Mouse (Mus musculus) small intestine, adult 2 months (tissue): ENCODE measurements at regions not wholly inside any gene's neighbourhood (a gene's known extent, or its start where the extent isn't known, plus 50 kb on each side); places are given as distances from the start of the nearest gene placed in this dataset.

Source experiments
- H3K27ac ChIP-seq: fragments of 200-500 bp; 2 replicates; pipeline ENCODE4 v1.5.1; 2012; ENCODE audit warnings: low read depth, low read length, control low read depth, inconsistent platforms; ENCODE audit not compliant: insufficient read depth
- H3K27me3 ChIP-seq: fragments of 200-500 bp; 2 replicates; pipeline ENCODE4 v1.6.1; 2012; ENCODE audit warnings: mild to moderate bottlenecking, moderate library complexity, low read length, inconsistent platforms; ENCODE audit not compliant: control insufficient read depth, insufficient read depth
- H3K36me3 ChIP-seq: fragments of 200-500 bp; 2 replicates; pipeline ENCODE4 v1.6.1; 2012; ENCODE audit warnings: mild to moderate bottlenecking, low read length, control low read depth, inconsistent platforms; ENCODE audit not compliant: control insufficient read depth, insufficient read depth
- H3K4me1 ChIP-seq: fragments of 200-500 bp; 2 replicates; pipeline ENCODE4 v1.6.1; 2012; ENCODE audit warnings: low read length, inconsistent platforms, mixed read lengths; ENCODE audit not compliant: control insufficient read depth, insufficient read depth, insufficient read length
- H3K4me3 ChIP-seq: fragments of 200-500 bp; 2 replicates; pipeline ENCODE4 v1.5.1; 2012; ENCODE audit warnings: low read depth, mild to moderate bottlenecking, control low read depth, inconsistent platforms, low read length, moderate library complexity
- CTCF ChIP-seq: fragments of 200-500 bp; IDR thresholded peaks from 2 replicates; pipeline ENCODE4 v1.5.1; 2012; ENCODE audit warnings: low read depth, mild to moderate bottlenecking, control low read depth, inconsistent platforms, low read length, moderate library complexity, mixed read lengths; ENCODE audit not compliant: insufficient replicate concordance, insufficient read length; ENCODE audit errors: extremely low read depth
- POLR2A ChIP-seq: fragments of 200-500 bp; IDR thresholded peaks from 2 replicates; pipeline ENCODE4 v1.6.1; 2012; ENCODE audit warnings: low read depth, mild to moderate bottlenecking, control low read depth, inconsistent platforms, low read length, moderate library complexity
- WGBS: fragments of 180-500 bp; shearing (Covaris S2); methylation state at CpG from one replicate; pipeline ENCODE4 v1.1.7; 2018; 5-methylcytosine and 5-hydroxymethylcytosine counted together

DNA sequence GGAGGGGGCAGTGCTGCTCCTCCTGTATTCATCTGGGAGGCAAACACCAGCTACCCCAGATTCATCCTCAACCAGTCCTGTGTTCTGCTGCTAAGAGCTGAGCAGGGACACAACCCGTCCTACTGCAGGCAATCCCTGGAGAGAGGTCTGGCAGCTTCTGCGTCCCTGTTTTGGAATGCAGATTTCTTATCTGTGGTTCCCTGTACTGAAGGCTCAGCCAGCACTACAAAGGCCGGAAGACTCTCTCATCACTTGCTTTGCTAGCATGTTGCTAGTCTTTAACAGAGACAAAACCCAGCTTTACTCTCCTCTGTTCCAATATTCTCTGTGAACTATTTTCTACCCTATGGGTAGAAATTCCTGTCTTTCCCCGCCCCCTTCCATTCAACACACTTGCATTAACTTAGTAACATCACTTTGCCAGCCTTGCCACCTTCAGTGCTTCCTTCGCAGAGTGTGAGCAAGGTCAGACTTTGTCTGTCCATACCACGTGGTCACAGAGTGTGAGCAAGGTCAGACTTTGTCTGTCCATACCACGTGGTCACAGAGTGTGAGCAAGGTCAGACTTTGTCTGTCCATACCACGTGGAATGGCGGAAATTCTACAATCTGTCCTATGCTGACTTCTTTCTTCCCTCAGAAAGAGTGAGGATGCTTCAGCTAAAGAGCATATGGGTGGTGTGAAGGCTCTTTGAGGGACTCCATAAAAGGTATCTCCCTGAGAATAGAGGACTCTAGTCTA lies 98.9 kb upstream of the Rgs17 start:
- H3K36me3 ChIP-seq: no peaks in the 10 kb centered on the region
- H3K4me3 ChIP-seq: no peak overlapping the region
- WGBS: 48% methylated on average over 9 of the region's 9 CpGs
- no peak overlapping the region for H3K27ac ChIP-seq
- TF ChIP-seq POLR2A (no peak), CTCF (no peak)
- H3K4me1 ChIP-seq: no peaks in the 10 kb centered on the region
- no peaks in the 10 kb centered on the region for H3K27me3 ChIP-seq

- WGBS: 16% methylated on average over 4 of the region's 4 CpGs
- Histone ChIP-seq H3K4me3 (no peak overlapping the region), H3K27ac (no peak overlapping the region), H3K27me3 (no peaks in the 10 kb centered on the region), H3K36me3 (no peaks in the 10 kb centered on the region), H3K4me1 (no peaks in the 10 kb centered on the region)
- TF ChIP-seq CTCF: no peak
- TF ChIP-seq POLR2A: no peak
Measured at GRCm38 (mm10) chr10:6013743-6014142, 91.5 kb upstream of the Rgs17 start.

GRCm38 (mm10) chr10:6011541-6011940 lies 89.3 kb upstream of the Rgs17 start:
- H3K4me3 ChIP-seq: no peak overlapping the region
- no peak overlapping the region for H3K27ac ChIP-seq
- 51% methylated on average over 5 of the region's 5 CpGs for WGBS
- H3K27me3 ChIP-seq: no peaks in the 10 kb centered on the region
- H3K36me3 ChIP-seq: no peaks in the 10 kb centered on the region
- TF ChIP-seq POLR2A (no peak), CTCF (no peak)
- no peaks in the 10 kb centered on the region for H3K4me1 ChIP-seq

GRCm38 (mm10) chr10:6011029-6011428 lies 88.8 kb upstream of the Rgs17 start:
- Histone ChIP-seq H3K36me3 (no peaks in the 10 kb centered on the region), H3K4me3 (no peak overlapping the region), H3K4me1 (no peaks in the 10 kb centered on the region), H3K27ac (no peak overlapping the region), H3K27me3 (no peaks in the 10 kb centered on the region)
- TF ChIP-seq CTCF (no peak), POLR2A (no peak)
- WGBS: 44% methylated on average over 5 of the region's 5 CpGs

DNA sequence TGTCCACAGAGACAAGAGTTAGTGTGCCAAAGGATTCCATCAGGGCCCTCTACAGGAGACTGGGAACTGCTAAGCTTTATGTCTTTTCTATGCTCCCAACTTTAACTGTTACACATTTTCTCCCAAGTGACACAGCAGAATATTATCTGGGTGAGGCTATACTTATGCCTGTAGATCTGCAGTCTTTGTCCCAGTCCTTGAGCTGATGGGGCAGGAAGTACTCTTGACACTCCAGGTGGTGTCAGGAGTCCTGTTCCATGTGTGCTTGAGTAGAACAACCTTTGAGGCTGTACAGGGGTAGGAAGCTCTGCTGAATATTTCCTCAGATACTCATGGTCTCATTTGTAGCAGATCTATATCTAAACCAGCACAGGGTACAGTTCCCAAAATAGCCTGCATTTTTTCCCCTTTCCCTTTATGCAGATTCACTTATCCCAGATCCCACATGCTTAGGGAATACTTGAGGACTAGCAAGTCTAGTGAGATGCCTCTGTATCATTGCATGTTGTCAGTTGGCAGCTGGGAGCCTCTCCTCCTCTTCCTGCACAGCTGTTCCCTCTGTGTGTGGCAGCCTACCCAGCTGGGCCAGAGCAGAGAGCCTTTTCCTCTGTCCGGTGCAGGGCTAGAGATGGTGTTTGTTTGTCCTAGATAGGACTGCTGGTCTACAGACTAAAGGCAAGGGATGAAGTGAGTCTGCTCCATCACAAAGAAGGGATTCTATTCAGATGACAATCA lies 85.2 kb upstream of the Rgs17 start:
- TF ChIP-seq CTCF (no peak), POLR2A (no peak)
- Histone ChIP-seq H3K27me3 (no peaks in the 10 kb centered on the region), H3K36me3 (no peaks in the 10 kb centered on the region), H3K27ac (no peak overlapping the region), H3K4me1 (no peaks in the 10 kb centered on the region), H3K4me3 (no peak overlapping the region)
- 44% methylated on average over 1 of the region's 1 CpGs for WGBS

DNA sequence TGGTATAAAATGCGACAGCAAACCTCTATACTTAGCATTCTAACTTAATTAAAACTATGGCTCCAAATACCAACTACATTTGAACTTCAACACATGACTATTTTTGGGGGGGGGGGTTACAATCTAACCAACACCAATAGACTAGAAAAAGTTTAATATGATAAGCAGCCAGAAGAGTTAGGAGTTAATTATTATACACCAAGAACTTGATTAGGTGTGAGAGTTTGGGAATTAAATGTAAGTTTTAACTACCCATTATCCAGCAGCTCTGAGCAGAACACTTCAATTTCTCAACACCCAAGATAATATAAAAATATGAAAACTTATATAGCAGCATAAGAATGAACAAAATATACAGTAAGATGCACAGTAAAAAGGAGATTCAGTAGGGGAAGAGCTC lies 59.2 kb upstream of the Rgs17 start:
- Histone ChIP-seq H3K4me3 (no peak overlapping the region), H3K27me3 (no peaks in the 10 kb centered on the region), H3K4me1 (no peaks in the 10 kb centered on the region), H3K36me3 (no peaks in the 10 kb centered on the region), H3K27ac (no peak overlapping the region)
- WGBS: 85% methylated on average over 1 of the region's 1 CpGs
- TF ChIP-seq POLR2A (no peak), CTCF (no peak)

DNA sequence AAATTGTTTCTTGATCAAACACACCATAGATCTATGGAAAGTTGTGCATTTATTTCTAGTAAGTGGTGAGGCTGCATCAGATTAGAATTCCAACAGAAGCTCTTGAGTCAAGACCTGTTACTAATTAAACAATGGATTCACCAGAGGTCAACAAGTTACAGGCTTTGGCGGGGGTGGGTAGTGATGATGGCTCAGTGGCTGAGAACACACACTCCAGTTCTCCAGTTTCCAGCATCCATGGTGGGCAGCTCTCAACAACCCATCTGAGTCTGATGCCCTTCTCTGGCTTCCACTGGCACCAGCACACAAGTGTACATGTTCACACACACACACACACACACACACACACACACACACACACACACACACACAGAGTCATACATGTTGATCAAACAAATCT lies 56.3 kb upstream of the Rgs17 start:
- Histone ChIP-seq H3K27ac (no peak overlapping the region), H3K4me1 (no peaks in the 10 kb centered on the region), H3K36me3 (no peaks in the 10 kb centered on the region), H3K27me3 (no peaks in the 10 kb centered on the region), H3K4me3 (no peak overlapping the region)
- TF ChIP-seq POLR2A (no peak), CTCF (no peak)
- WGBS: 27% methylated on average over 1 of the region's 1 CpGs
